Mouse (Mus musculus): ENCODE data around the gene Pdcd5. TPM values are rescaled to one million over a fixed set of nuclear protein-coding genes. Genes with fewer than 3 reads are reported as not detected.

The Pdcd5 gene
- total RNA-seq, 2 experiments from 2014 or later: 150 to 159 TPM

DNA sequence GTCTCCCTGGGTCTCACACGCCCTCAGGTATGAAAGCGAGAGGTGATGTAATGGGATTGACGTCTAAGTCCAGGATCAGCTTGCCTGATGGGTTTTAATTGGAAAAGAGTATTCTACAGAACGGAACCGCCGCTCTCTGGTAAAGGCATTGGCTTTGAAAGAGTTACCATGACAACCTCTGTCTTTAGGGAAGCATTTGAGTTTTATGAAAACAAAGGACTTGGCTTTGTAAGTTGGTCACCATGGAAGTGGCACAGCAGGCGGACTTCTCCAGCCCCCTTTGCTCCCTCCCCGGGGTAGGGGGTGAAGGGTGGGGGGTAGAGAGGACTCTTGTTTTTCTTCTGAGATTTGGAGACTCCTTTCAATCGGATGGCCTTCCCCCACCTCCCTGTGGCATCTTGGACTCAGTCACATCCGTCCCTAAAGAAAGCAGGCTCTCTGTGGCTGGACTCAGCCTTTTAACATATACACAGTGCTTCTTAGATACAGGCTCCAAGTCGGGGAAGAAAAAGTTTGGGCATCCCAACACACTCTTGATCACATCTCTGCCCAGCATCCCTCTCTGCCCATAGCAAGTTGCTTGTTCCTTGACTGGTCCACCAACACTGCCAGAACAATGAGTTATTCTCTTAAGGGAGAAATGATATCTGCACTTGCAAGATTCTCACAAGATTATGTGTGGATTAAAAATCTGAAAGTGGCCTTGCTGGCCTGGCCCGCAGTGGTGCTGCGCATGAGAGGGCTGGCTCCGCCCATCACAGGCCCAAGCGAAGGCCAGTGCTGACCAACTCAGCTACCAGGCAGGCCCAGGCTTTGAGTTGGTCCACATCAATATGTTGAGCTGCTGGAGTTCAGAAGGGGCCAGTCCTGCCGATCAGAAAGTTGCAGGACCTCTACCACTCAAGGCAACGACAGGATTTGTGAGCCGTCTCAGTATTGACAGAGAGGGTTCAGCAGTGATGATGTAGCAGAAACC lies 21.0 kb upstream of the Pdcd5 start:
- TF ChIP-seq CTCF (IDR thresholded peaks at IDR 0.05): no peak
- H3K4me3 ChIP-seq: no peak overlapping the region
- intact Hi-C loops (cut with DNase I): no loop called here
- no peak overlapping the region for H3K27ac ChIP-seq
- no peak for DNase-seq

DNA sequence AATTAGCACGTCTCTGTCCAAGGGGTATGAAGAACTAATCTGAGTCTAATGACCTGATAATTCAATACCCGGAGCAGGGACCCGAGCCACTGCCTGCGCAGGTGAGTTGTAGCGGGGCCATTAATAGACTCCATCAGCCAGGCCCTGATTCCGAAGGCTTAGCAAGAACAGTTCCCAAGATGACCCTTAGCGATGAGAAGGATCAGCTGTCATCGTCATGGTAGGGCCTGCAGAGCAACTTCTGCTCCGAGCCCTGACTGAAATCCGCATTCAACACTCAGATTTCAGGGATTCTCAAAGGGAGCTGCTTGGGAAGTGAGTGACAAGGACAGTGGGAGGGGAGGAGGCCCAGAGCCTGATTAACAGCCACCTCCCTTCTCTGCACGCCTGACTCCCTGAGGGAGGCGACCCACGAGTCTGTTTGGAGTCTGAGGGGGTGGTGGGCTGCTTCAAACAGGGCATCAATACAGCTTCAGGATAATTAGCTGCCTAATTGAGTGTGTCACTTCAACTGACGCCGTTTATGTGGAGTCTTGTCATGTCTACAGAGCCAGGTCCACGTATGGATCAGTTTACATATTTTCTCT lies 16.6 kb upstream of the Pdcd5 start:
- intact Hi-C loops (cut with DNase I): no loop called here
- no peak overlapping the region for H3K27ac ChIP-seq
- H3K4me3 ChIP-seq: no peak overlapping the region
- TF ChIP-seq CTCF (IDR thresholded peaks at IDR 0.05): no peak
- DNase-seq: no peak

- DNase-seq: peak; percentile 26
- intact Hi-C loops (cut with DNase I): loop anchor here (10.0 kb wide), 1 partner anchor 196 kb away; no protein-coding TSS in a partner anchor
- no peak overlapping the region for H3K4me3 ChIP-seq
- H3K27ac ChIP-seq: no peak overlapping the region
- peak; percentile 91 for TF ChIP-seq CTCF (IDR thresholded peaks at IDR 0.05)
These were observed 11.9 kb upstream of the Pdcd5 start for GRCm38 (mm10) chr7:35659173-35659572.

- Histone ChIP-seq H3K27ac (no peak overlapping the region), H3K4me3 (no peak overlapping the region)
- intact Hi-C loops (cut with DNase I): loop anchor here (10.0 kb wide), 1 partner anchor 197 kb away; no protein-coding TSS in a partner anchor
- no peak for TF ChIP-seq CTCF (IDR thresholded peaks at IDR 0.05)
- no peak for DNase-seq
These were observed 10.5 kb upstream of the Pdcd5 start for GRCm38 (mm10) chr7:35657829-35658228.

DNA sequence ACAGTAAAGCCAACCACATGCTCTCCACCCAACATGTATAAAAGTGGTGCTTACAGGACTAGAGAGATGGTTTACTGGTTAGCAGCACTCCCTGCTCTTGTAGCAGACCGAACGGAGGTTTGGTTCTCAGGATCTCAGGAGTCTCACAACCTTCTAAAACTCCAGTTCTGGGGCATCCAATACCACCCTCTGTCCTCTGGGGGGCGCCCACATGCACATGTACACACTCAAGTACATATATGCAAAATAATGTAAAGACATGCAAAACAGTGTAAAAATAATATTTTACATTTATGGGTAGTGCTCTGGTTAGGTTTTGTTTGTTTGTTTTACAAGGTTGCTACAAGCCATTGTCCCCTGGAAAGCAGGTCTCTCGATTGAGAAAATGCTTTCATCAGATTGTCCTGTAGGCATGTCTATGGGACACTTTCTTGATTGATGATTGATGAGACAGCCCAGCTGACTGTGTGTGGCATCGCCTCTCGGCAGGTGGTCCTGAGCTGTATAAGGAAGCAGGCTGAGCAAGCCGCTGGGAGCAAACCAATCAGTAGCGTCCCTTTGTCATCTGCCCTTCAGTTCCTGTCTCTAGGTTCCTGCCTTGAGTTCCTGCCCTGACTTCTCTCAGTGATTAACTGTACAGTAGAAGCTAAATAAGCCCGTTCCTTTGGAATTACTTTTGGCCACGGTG lies 4.4 kb upstream of the Pdcd5 start:
- Histone ChIP-seq H3K27ac (0 out of 2 replicates have a peak overlapping the region, but pooled peaks have one; percentile 50), H3K4me3 (no peak overlapping the region)
- intact Hi-C loops (cut with DNase I): loop anchor here (5.0 to 10.0 kb wide), 2 partner anchors 106 to 203 kb away; no protein-coding TSS in a partner anchor
- TF ChIP-seq CTCF (IDR thresholded peaks at IDR 0.05): peak; percentile 28; the same call in 1 of the 2 replicates
- no peak for DNase-seq

DNA sequence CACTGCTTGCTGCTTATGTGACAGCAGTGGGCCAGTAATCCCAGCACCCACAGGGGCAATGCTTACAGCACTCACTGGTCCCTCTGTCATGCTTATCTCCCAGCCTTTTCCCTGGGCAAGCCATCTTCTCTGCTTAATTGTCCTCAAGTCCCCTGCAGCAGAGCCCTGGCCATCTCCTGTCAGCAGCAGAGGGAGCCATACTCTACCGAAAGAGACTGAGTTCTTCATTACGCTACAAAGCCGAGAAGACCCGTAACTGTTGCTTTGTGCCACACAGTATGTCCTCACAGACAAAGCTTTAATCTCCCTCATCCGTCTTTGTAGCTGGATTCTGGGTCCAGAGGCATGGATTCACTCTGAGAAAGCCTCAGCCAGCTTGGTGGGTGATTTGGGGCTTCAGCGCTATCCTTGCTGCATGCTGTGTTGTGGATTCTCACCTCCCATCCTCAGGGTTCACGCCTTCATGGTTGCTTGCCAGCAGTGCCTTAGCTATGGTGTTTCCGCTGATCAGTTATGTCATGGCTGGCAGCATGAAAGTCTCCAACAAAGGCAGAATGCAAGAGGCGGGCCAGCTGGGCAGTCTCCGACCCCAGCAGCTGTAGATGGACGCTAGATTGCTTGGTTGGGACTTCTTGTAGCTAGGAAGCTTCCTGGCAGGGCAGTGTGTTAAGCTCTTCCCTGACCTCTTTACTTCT lies 3.5 kb upstream of the Pdcd5 start:
- peak overlapping the region; percentile 56 for H3K4me3 ChIP-seq
- H3K27ac ChIP-seq: peak overlapping the region; percentile 50
- DNase-seq: peak; percentile 39
- peak; percentile 51 for TF ChIP-seq CTCF (IDR thresholded peaks at IDR 0.05)
- intact Hi-C loops (cut with DNase I): loop anchor here (5.0 to 10.0 kb wide), 2 partner anchors 106 to 204 kb away; no protein-coding TSS in a partner anchor

GRCm38 (mm10) chr7:35649071-35649470 lies 1.8 kb upstream of the Pdcd5 start:
- DNase-seq: peak; percentile 68
- no peak overlapping the region for H3K27ac ChIP-seq
- no peak for TF ChIP-seq CTCF (IDR thresholded peaks at IDR 0.05)
- intact Hi-C loops (cut with DNase I): loop anchor here (5.0 to 10.0 kb wide), 3 partner anchors 62 to 1046 kb away; partner anchors contain the start of genes Ankrd27, Nudt19, Rgs9bp and Tshz3
- H3K4me3 ChIP-seq: no peak overlapping the region

GRCm38 (mm10) chr7:35648239-35649069 lies 1.1 kb upstream of the Pdcd5 start:
- intact Hi-C loops (cut with DNase I): loop anchor here (5.0 to 10.0 kb wide), 3 partner anchors 61 to 1046 kb away; partner anchors contain the start of genes Ankrd27, Nudt19, Rgs9bp and Tshz3
- no peak for DNase-seq
- no peak overlapping the region for H3K27ac ChIP-seq
- no peak overlapping the region for H3K4me3 ChIP-seq
- no peak for TF ChIP-seq CTCF (IDR thresholded peaks at IDR 0.05)

- TF ChIP-seq CTCF (IDR thresholded peaks at IDR 0.05): no peak
- DNase-seq: peak; percentile 32
- peak overlapping the region; percentile 91 for H3K4me3 ChIP-seq
- intact Hi-C loops (cut with DNase I): loop anchor here (5.0 to 10.0 kb wide), 3 partner anchors 59 to 1048 kb away; partner anchors contain the start of genes Ankrd27, Nudt19, Rgs9bp and Tshz3
- peak overlapping the region; percentile 89 for H3K27ac ChIP-seq
These were observed 822 bp downstream of the Pdcd5 start for GRCm38 (mm10) chr7:35646317-35647081.

DNA sequence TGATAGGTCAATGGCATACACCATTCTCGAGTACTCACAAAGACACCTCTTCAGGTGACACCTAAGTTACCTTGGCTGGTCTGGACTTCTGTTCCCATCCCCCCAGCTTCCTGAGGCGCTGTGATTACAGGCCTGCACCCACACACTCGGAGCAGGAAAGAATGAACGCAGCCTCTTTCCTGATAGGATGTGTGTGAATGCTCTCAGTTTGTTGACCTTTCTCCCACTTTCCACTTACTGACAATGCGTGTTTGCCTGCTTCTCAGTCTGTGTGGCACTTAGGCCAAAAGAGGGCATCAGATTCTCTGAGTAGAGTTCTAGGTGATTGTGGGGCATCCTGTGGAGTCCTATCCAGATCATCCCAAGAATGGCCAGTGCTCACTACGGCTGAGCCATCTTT lies 7.2 kb downstream of the Pdcd5 start:
- TF ChIP-seq CTCF (IDR thresholded peaks at IDR 0.05): no peak
- intact Hi-C loops (cut with DNase I): loop anchor here (10.0 kb wide), 1 partner anchor 1055 kb away; the partner anchor contains the start of gene Tshz3
- no peak for DNase-seq

More for the DNA sequence above, 7.2 kb downstream of the Pdcd5 start:
- no peak overlapping the region for H3K27ac ChIP-seq
- no peak overlapping the region for H3K4me3 ChIP-seq
